Mouse (Mus musculus): Measurements from ENCODE around the gene Olfr560.

Olfr560 gene

GRCm38 (mm10) chr7:102759266-102759665 is at the start of gene Olfr560, which contains the start of gene Olfr78:
Gene Olfr560, minus strand, starts transcription at chr7:102759366.
Gene Olfr78, minus strand, starts transcription at chr7:102759471.
- DNase-seq (ENCODE audit: low read depth, low spot score): no peak

- no peak for DNase-seq (ENCODE audit: low read depth, low spot score)
These were observed 44.0 kb upstream of the Olfr560 start, which contains the start of gene Olfr564 for GRCm38 (mm10) chr7:102803180-102803579. Gene Olfr564, plus strand, starts transcription at chr7:102803480.

GRCm38 (mm10) chr7:102770921-102771320 is 11.8 kb upstream of the Olfr560 start, which contains the start of gene Olfr561:
Gene Olfr561, plus strand, starts transcription at chr7:102771221.
- no peak for DNase-seq (ENCODE audit: low read depth, low spot score)

GRCm38 (mm10) chr7:102752086-102752485 is 7.1 kb downstream of the Olfr560 start:
- DNase-seq (ENCODE audit: low read depth, low spot score): no peak

DNA sequence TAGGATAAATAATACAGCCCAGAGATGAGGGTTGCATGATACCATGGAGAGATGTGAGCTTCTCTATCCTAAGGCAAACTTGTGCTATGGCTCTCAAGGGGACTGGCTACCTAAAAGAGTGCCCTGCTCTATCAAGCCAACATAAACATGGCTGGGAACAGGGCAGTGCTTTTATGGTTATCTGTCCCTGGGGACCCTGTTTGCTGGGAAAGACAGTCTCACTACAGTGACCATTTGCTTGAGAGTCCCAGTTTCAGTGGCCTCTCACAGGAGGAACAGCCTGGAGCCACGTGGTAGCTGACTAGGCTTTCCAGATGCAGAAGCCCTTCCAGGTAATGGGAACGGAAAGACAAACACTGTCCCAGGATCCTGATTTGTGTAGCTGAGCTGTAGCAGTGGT is 21.5 kb downstream of the Olfr560 start:
- no peak for DNase-seq (ENCODE audit: low read depth, low spot score)

- DNase-seq (ENCODE audit: low read depth, low spot score): no peak
These were observed 25.4 kb downstream of the Olfr560 start for GRCm38 (mm10) chr7:102733793-102734192.

DNA sequence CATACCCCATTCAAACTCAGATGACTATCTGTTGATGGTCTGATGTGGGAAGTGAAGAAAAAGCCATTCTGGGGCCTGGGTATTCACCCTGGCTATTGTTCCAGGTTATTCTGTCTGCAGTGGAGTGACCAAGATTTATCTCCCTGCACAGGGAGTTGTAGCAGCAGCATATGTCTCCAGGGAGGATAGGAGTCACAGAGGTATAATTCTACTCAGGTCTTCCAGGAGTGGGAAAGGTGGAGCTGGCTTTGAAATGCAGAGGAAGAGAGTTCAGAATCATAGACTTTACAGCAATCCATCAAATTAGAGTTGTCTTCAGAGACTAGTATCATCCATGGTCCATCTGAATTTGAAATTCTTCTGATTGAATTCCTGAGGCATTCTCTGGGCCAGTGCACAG is 31.8 kb downstream of the Olfr560 start, which contains the start of gene Olfr559:
TSS of gene Olfr559 (minus strand) at position 101 of the 400 bp plus-strand sequence.
- DNase-seq (ENCODE audit: low read depth, low spot score): no peak

DNA sequence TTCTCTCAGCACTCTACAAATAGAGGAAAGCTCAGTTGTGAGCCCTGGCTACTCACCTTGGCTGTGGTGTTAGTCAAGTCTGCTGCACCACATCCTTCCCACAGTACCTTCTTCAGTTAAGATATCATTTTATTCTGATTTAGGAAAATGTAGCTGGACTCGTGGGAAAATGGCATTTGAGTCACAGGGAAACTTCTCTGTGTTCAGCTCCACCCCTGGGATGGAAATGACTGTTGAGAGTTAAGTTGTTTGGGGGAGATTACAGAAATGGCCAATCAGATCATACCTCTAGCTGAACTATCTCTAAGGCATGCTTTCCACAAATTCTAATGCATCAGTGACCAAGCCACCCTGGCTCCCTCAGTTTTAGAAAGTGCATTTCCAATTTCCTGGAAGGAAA is 40.2 kb downstream of the Olfr560 start, which contains the start of gene Olfr33:
TSS of gene Olfr33 (minus strand) at position 101 of the 400 bp plus-strand sequence.
- no peak for DNase-seq (ENCODE audit: low read depth, low spot score)

- no peak for DNase-seq (ENCODE audit: low read depth, low spot score)
These were observed 57.3 kb downstream of the Olfr560 start, which contains the start of gene Olfr558 for GRCm38 (mm10) chr7:102701915-102702314. Gene Olfr558, plus strand, starts transcription at chr7:102702215.
